Mouse (Mus musculus) heart, postnatal 0 days (tissue): ENCODE measurements at regions not wholly inside any gene's neighbourhood (a gene's known extent, or its start where the extent isn't known, plus 50 kb on each side); places are given as distances from the start of the nearest gene placed in this dataset.

ENCODE experiments used
- CTCF ChIP-seq: IDR thresholded peaks from 2 replicates; pipeline ENCODE4 v1.5.1; 2016; ENCODE audit warnings: antibody characterized with exemption, control low read depth, low read depth
- EP300 ChIP-seq: IDR thresholded peaks from 2 replicates; pipeline ENCODE4 v1.6.1; 2016; ENCODE audit warnings: antibody characterized with exemption, low read depth

DNA sequence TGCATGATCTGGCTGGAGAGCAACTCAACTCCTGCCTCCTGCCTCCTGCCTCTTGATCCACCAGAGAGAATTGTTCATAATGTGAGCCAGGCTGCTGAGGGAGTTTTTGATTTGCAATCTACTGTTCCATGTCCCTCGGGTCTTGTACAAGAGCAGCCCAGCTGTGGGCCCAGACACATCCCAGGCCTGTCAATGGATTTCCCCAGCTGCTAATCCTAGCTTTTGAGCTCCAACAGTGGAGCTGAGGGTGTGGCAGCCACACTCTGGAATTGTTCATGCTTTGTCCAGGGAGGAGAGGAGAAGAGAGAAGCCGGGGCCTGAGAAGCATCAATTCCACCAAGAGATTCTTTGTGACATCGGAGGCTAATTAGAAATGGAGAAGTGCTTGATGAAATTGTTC is 587.9 kb upstream of the Clint1 start:
- TF ChIP-seq CTCF = no peak
- TF ChIP-seq EP300 = no peak
